Mouse (Mus musculus) ES-E14 (cell line): ENCODE measurements around the gene Mov10. TPM values are rescaled to one million over a fixed set of nuclear protein-coding genes. Genes with fewer than 3 reads are reported as not detected.

ENCODE experiments used
- DNase-seq: peaks from one replicate; pipeline ENCODE4 v3.0.0-alpha.2; 2013; ENCODE audit warnings: low read depth, low spot score
- H3K27ac ChIP-seq: 2 replicates; pipeline ENCODE4 v1.5.1; 2012; ENCODE audit warnings: low read depth, mild to moderate bottlenecking, low read length, moderate library complexity, mixed read lengths; ENCODE audit not compliant: poor library complexity, insufficient read depth, severe bottlenecking
- H3K36me3 ChIP-seq: 2 replicates; pipeline ENCODE4 v1.6.1; 2012; ENCODE audit warnings: mild to moderate bottlenecking, low read length, moderate library complexity, mixed read lengths; ENCODE audit not compliant: control insufficient read depth, poor library complexity, insufficient read depth, severe bottlenecking
- H3K4me1 ChIP-seq, 2 experiments: fragments of 150-350 bp in 1 of 2; sonication (generic) in 1 of 2; 2 replicates each; pipeline ENCODE4 v1.6.1; 2012; ENCODE audit warnings: low read length in 2 of 2, mild to moderate bottlenecking in 1 of 2, mixed read lengths in 1 of 2; ENCODE audit not compliant: control insufficient read depth in 2 of 2, insufficient read depth in 2 of 2, poor library complexity in 1 of 2
- H3K4me3 ChIP-seq, 2 experiments: fragments of 150-350 bp in 1 of 2; sonication (generic) in 1 of 2; 2 replicates each; pipeline ENCODE4 v1.5.1; 2012; ENCODE audit warnings: low read length in 2 of 2, low read depth in 1 of 2, mild to moderate bottlenecking in 1 of 2, mixed read lengths in 1 of 2; ENCODE audit not compliant: insufficient read depth in 1 of 2, poor library complexity in 1 of 2, severe bottlenecking in 1 of 2
- H3K9ac ChIP-seq: 2 replicates; pipeline ENCODE4 v1.6.1; 2012; ENCODE audit warnings: low read depth, mild to moderate bottlenecking, low read length, mixed read lengths; ENCODE audit not compliant: poor library complexity, insufficient read depth, severe bottlenecking
- H3K9me3 ChIP-seq: fragments of 150-350 bp; sonication (generic); 2 replicates; pipeline ENCODE4 v1.6.1; 2012; ENCODE audit warnings: low read depth, mild to moderate bottlenecking, low read length; ENCODE audit not compliant: control insufficient read depth, insufficient read depth
- CHD2 ChIP-seq: IDR thresholded peaks from 2 replicates; pipeline ENCODE4 v1.6.1; 2014; ENCODE audit warnings: mild to moderate bottlenecking, low read depth, low read length, inconsistent platforms
- HCFC1 ChIP-seq: IDR thresholded peaks from 2 replicates; pipeline ENCODE4 v1.6.1; 2012; ENCODE audit warnings: low read length, inconsistent platforms, borderline replicate concordance; ENCODE audit not compliant: insufficient read depth
- MAFK ChIP-seq: IDR thresholded peaks from 2 replicates; pipeline ENCODE4 v1.6.1; 2014; ENCODE audit warnings: mild to moderate bottlenecking, low read depth, low read length, inconsistent platforms; ENCODE audit not compliant: insufficient read depth
- ZC3H11A ChIP-seq: IDR thresholded peaks from 2 replicates; pipeline ENCODE4 v1.6.1; 2012; ENCODE audit warnings: low read depth, mild to moderate bottlenecking, inconsistent platforms, low read length, borderline replicate concordance
- ZNF384 ChIP-seq: IDR thresholded peaks from 2 replicates; pipeline ENCODE4 v1.6.1; 2012; ENCODE audit warnings: low read depth, low read length, inconsistent platforms
- in situ Hi-C, 2 experiments: fragments of 600-800 bp; cut with MboI; formaldehyde crosslinking; loops; one replicate each; pipeline ENCODE4 v1.15.1; 2025; ENCODE audit warnings: low sequenced_read_pairs in 2 of 2, inconsistent platforms in 1 of 2; ENCODE audit not compliant: unreplicated experiment in 2 of 2
- total RNA-seq: library from RNA; depleted of rRNA; stranded (reverse); fragments of 300-350 nt; gene quantifications from 2 replicates; pipeline ENCODE4 v1.2.3, GENCODE M21; 2012

The Mov10 gene
- total RNA-seq, 1 experiment = 37.5 TPM

GRCm38 (mm10) chr3:104854465-104854864, 36.1 kb upstream of the Mov10 start:
- Histone ChIP-seq H3K4me3 (no peak overlapping the region), H3K27ac (no peak overlapping the region), H3K36me3 (no peaks in the 10 kb centered on the region), H3K9me3 (no peaks in the 10 kb centered on the region), H3K9ac (no peak overlapping the region), H3K4me1 (peaks cover 0 to under 1% of the 10 kb centered on the region in 2 experiments; a peak in 2 of 4 replicates)
- DNase-seq = no peak
- TF ChIP-seq ZC3H11A (no peak), MAFK (no peak), ZNF384 (no peak), CHD2 (no peak), HCFC1 (no peak)
- in situ Hi-C loops = no loop called here

- H3K36me3 ChIP-seq = peaks cover 2% of the 10 kb centered on the region; the same call in 1 of the 2 replicates
- no peak overlapping the region for H3K9ac ChIP-seq
- no peaks in the 10 kb centered on the region for H3K9me3 ChIP-seq
- in situ Hi-C loops = no loop called here
- no peak overlapping the region for H3K27ac ChIP-seq
- DNase-seq = no peak
- H3K4me1 ChIP-seq = no peaks in the 10 kb centered on the region
- H3K4me3 ChIP-seq = no peak overlapping the region
- TF ChIP-seq MAFK (no peak), CHD2 (no peak), ZNF384 (no peak), HCFC1 (no peak), ZC3H11A (no peak)
Measured at GRCm38 (mm10) chr3:104846601-104847000, 28.2 kb upstream of the Mov10 start.

GRCm38 (mm10) chr3:104841049-104841448, 22.7 kb upstream of the Mov10 start:
- Histone ChIP-seq H3K4me3 (no peak overlapping the region), H3K27ac (no peak overlapping the region), H3K36me3 (peaks cover 2% of the 10 kb centered on the region; the same call in 1 of the 2 replicates), H3K9me3 (no peaks in the 10 kb centered on the region), H3K9ac (no peak overlapping the region), H3K4me1 (no peaks in the 10 kb centered on the region)
- in situ Hi-C loops = no loop called here
- DNase-seq = no peak
- TF ChIP-seq ZNF384 (no peak), CHD2 (no peak), ZC3H11A (no peak), MAFK (no peak), HCFC1 (no peak)

GRCm38 (mm10) chr3:104835797-104836196, 17.4 kb upstream of the Mov10 start:
- no peak overlapping the region for H3K9ac ChIP-seq
- TF ChIP-seq HCFC1 = no peak
- no peak for TF ChIP-seq MAFK
- no peak for DNase-seq
- no peaks in the 10 kb centered on the region for H3K4me1 ChIP-seq
- no peaks in the 10 kb centered on the region for H3K9me3 ChIP-seq
- in situ Hi-C loops = no loop called here
- H3K27ac ChIP-seq = no peak overlapping the region
- H3K36me3 ChIP-seq = peaks cover 11% of the 10 kb centered on the region
- H3K4me3 ChIP-seq = no peak overlapping the region

GRCm38 (mm10) chr3:104822413-104822812, 4.0 kb upstream of the Mov10 start:
- peaks cover 4 to 5% of the 10 kb centered on the region in 2 experiments; a peak in 3 of 4 replicates for H3K4me1 ChIP-seq
- TF ChIP-seq CHD2 = no peak
- TF ChIP-seq MAFK = no peak
- TF ChIP-seq ZNF384 = no peak
- no peak for TF ChIP-seq HCFC1
- in situ Hi-C loops = no loop called here
- H3K36me3 ChIP-seq = peaks cover 2% of the 10 kb centered on the region; the same call in 1 of the 2 replicates
- H3K27ac ChIP-seq = no peak overlapping the region
- DNase-seq = no peak
- H3K4me3 ChIP-seq = no peak overlapping the region
- no peaks in the 10 kb centered on the region for H3K9me3 ChIP-seq
- no peak overlapping the region for H3K9ac ChIP-seq
